Mouse (Mus musculus) forebrain, embryonic 10.5 days (tissue): ENCODE results near the gene Rpp40. TPM values are rescaled to one million over a fixed set of nuclear protein-coding genes. Genes with fewer than 3 reads are reported as not detected.

ENCODE experiments used
- polyA plus RNA-seq: library from polyadenylated mRNA; unstranded; fragments of >200 nt; fragmentation: Nextera tagmentation; extraction: Ambion mirVana; gene quantifications from 2 replicates; pipeline ENCODE4 v1.2.1, GENCODE M21; 2016

Rpp40 gene
- polyA plus RNA-seq, 1 experiment from 2014 or later: 26.8 TPM

Other genes starting within 250 kb of the Rpp40 start
- gene Cdyl, start 246.5 kb downstream of the Rpp40 start, polyA plus RNA-seq: 10.9 and 12.3 TPM in 2 replicates
- gene Ppp1r3g, start 52.5 kb upstream of the Rpp40 start, polyA plus RNA-seq: 3.6 and 4.7 TPM in 2 replicates
- gene Fars2, start 211.1 kb upstream of the Rpp40 start, polyA plus RNA-seq: 24.1 and 26.5 TPM in 2 replicates
- 23.4 and 24.4 TPM in 2 replicates for gene Lyrm4, start 211.2 kb upstream of the Rpp40 start, polyA plus RNA-seq